Mouse (Mus musculus): ENCODE measurements at regions not wholly inside any gene's neighbourhood (a gene's known extent, or its start where the extent isn't known, plus 50 kb on each side); places are given as distances from the start of the nearest gene placed in this dataset.
A peak's percentile ranks its signal among the peaks of the same experiment; 100 is the strongest.

DNA sequence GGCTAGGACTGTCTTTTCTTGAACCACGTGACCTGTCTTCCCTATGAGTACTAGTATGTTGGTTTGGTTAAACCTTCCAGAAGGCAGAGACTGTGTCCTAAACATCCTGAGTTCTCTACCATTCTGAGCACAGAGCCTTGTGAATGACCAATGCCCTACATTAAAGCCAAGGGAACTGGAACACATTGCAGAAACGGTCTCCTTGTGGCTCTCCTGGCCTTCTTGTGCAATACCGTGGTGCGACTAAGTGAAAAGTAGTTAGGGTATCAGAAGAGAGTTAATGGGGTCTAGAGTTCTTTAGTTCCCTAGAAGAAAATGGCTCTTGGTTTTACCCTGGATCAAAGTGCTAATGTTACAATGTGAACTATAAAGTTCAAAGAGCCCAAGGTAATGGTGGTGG is 101.8 kb upstream of the 1700016C15Rik start:
- H3K9ac ChIP-seq: no peak overlapping the region
- no peaks in the 10 kb centered on the region for H3K9me3 ChIP-seq
- ATAC-seq (ENCODE audit: low FRiP score, low read depth): no peak
- no peaks in the 10 kb centered on the region for H3K27me3 ChIP-seq
- no peak overlapping the region for H3K4me2 ChIP-seq
- no peak overlapping the region for H3K27ac ChIP-seq (replicated peaks)
- H3K4me3 ChIP-seq: no peak overlapping the region
- WGBS: 96% methylated on average over 4 of the region's 4 CpGs
- peaks cover 4% of the 10 kb centered on the region; the same call in 1 of the 2 replicates for H3K4me1 ChIP-seq (replicated peaks)
- no peaks in the 10 kb centered on the region for H3K36me3 ChIP-seq

DNA sequence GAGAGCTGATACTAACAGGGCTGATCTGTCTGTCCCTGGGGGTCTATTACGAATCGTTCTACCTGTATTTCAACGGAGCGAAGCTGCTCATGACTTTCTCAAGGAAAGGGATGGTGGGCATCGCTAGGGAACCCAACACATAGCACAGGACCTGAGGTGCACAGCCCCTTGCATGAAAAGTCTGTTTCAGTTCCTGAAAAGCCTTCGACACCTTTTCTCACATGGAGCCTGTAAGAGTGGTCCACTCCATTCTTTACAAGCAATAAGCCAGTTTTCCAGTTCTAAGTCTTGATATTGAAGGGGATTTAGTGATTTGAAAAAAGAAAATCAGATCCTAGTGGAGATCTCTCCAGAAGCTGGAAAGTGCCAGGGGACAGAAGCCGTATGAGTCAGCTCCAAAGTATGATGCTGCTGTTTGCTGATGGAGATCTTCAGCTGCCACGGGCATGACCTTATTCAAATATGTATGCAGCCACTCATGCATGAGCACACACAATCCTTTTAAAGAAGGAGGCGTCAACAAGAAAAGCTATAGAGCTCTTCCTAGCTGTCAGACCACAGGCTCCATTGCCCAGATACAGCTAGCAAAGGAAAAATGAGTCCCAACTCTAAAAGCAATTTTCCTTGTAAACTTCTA is 95.5 kb upstream of the 1700016C15Rik start:
- Histone ChIP-seq H3K9me3 (no peaks in the 10 kb centered on the region), H3K27ac (replicated peaks) (no peak overlapping the region), H3K4me2 (no peak overlapping the region), H3K4me3 (no peak overlapping the region), H3K36me3 (no peaks in the 10 kb centered on the region), H3K4me1 (replicated peaks) (no peaks in the 10 kb centered on the region), H3K27me3 (no peaks in the 10 kb centered on the region), H3K9ac (no peak overlapping the region)
- WGBS: 75% methylated on average over 9 of the region's 9 CpGs
- no peak for ATAC-seq (ENCODE audit: low FRiP score, low read depth)

DNA sequence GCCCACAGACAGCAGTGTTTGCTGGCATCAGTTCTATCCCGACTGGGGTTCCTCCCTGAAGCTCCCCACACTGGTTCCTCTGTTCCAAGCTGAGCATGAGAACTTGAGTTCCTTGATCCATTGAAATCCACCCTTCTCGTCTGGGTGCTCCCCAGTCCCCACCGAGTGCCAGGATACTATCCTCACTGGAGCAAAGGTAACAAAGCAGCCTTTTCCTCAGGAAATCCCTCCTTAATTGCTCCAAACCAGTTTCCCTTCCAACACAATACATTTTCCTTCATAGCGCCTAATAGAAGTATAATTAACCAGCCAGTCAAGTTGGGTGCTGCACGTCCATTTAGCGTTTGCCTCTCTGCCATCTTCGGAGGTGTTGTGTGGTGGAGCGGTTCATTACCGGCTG is 92.6 kb upstream of the 1700016C15Rik start:
- no peak overlapping the region for H3K4me3 ChIP-seq
- 82% methylated on average over 9 of the region's 9 CpGs for WGBS
- no peak overlapping the region for H3K4me2 ChIP-seq
- H3K9me3 ChIP-seq: no peaks in the 10 kb centered on the region
- no peaks in the 10 kb centered on the region for H3K27me3 ChIP-seq
- H3K27ac ChIP-seq (replicated peaks): no peak overlapping the region
- no peak for ATAC-seq (ENCODE audit: low FRiP score, low read depth)
- H3K36me3 ChIP-seq: no peaks in the 10 kb centered on the region
- H3K9ac ChIP-seq: no peak overlapping the region
- peaks cover 16% of the 10 kb centered on the region for H3K4me1 ChIP-seq (replicated peaks)

DNA sequence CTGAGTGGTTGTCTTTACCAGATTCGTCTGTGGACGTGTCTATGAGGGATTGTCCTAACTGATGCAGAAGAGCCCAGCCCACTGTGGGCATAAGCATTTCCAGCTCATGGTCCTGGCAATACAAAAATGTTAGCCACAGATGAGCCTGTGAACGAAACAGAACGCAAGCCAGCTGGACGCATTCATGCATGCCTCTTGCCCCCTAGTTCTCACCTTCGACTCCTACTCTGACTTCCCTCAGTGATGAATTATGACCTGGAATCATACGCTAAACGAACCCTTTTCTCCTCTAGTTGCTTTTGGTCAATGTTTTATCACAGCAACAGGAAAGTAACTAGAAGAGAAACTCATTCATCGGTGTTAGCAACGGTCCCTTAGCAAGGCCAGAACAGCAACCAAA is 91.2 kb upstream of the 1700016C15Rik start:
- WGBS: 86% methylated on average over 10 of the region's 10 CpGs
- Histone ChIP-seq H3K27ac (replicated peaks) (no peak overlapping the region), H3K36me3 (no peaks in the 10 kb centered on the region), H3K4me2 (no peak overlapping the region), H3K4me1 (replicated peaks) (peaks cover 16% of the 10 kb centered on the region), H3K9me3 (no peaks in the 10 kb centered on the region), H3K27me3 (no peaks in the 10 kb centered on the region), H3K4me3 (no peak overlapping the region), H3K9ac (no peak overlapping the region)
- ATAC-seq (ENCODE audit: low FRiP score, low read depth): no peak

DNA sequence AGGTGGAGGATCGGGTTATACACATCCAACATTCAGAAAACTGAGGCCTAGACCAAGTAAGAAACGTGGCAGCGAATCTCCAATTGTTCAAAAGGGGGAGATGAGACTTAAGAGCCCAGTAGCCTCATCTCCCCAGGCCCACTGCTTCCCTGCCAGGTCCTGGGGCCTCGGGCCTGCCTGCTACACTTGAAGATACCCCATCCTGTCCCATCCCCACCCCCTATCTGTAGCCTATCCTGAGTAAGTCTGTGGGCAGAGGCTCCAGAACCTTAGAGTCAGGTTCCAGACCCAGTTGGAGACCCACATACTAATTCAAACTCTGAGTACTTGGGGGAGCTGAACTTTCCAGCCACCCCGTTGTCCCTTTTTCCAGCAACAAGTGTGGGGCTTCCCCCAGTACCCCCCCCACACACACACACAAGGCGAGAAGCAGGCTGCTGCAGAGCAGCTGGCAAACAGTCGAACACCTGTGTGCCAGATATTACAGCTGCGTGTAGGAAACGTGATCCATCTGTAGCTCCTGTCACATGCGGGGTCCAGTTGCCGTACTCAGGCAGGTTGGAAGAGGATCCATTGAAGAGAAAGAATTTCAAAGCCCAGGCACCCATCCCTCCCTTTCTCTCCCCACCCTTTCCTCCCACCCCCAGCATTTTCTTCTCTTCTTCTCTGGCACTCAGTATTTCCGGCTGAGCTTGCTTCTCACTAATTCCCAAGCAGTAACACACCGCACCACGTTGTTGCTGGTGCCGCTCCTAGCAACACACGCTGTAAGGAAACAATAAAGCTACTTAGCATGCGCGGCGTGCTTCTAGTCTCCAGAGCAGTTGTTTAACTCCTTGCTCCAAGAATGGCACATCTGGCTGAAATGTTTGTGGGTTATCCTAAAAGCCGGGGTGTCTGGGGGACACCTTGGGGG is 89.4 kb upstream of the 1700016C15Rik start:
- Histone ChIP-seq H3K27me3 (no peaks in the 10 kb centered on the region), H3K4me2 (peak overlapping the region; percentile 60), H3K4me3 (peak overlapping the region; percentile 29), H3K4me1 (replicated peaks) (peaks cover 16% of the 10 kb centered on the region), H3K9me3 (no peaks in the 10 kb centered on the region), H3K9ac (0 out of 2 replicates have a peak overlapping the region, but pooled peaks have one; percentile 19), H3K27ac (replicated peaks) (peak overlapping the region; percentile 55), H3K36me3 (no peaks in the 10 kb centered on the region)
- WGBS: 14% methylated on average over 20 of the region's 20 CpGs
- peak; percentile 82 for ATAC-seq (ENCODE audit: low FRiP score, low read depth)

DNA sequence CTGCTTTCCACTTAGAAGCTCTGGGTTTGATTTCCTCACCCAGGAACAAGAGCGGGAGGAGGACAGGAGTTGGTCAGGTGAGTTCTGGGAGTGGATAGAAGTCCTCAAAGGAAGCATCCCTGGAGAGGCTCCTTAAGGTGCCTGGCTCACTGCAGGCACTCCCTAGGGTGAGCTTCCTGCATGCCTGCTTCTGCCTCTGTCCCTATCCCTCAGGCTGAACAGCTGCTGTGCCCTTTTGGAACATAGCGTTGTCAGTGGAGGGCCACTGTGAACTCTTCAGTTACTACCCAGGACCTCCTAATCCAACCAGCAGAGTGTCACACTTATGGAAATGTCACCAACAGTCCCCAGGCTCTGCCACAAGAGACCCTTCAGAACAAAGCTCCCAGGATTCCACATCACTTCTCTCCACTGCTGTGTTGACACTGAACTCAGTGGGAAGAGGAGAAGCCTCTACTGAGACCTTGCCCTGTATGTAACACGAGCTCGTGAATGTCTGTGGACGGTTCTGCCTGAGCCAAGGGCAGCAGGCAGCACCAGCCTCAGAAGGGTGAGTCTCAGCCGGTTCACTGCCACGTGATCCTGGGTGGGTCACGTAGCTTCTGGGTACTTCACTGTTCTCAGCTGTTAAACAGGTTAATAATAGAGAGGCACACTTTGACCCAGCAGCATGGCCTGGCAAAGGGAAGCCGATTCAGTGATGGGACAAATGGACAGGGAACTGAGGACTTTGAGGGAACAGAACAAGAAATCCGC is 86.7 kb upstream of the 1700016C15Rik start:
- H3K36me3 ChIP-seq: no peaks in the 10 kb centered on the region
- no peak overlapping the region for H3K4me2 ChIP-seq
- WGBS: 73% methylated on average over 10 of the region's 10 CpGs
- H3K27ac ChIP-seq (replicated peaks): no peak overlapping the region; the same call in 1 of the 2 replicates
- H3K9me3 ChIP-seq: no peaks in the 10 kb centered on the region
- H3K9ac ChIP-seq: no peak overlapping the region
- H3K4me1 ChIP-seq (replicated peaks): peaks cover 16% of the 10 kb centered on the region
- no peaks in the 10 kb centered on the region for H3K27me3 ChIP-seq
- no peak overlapping the region for H3K4me3 ChIP-seq
- no peak for ATAC-seq (ENCODE audit: low FRiP score, low read depth)

DNA sequence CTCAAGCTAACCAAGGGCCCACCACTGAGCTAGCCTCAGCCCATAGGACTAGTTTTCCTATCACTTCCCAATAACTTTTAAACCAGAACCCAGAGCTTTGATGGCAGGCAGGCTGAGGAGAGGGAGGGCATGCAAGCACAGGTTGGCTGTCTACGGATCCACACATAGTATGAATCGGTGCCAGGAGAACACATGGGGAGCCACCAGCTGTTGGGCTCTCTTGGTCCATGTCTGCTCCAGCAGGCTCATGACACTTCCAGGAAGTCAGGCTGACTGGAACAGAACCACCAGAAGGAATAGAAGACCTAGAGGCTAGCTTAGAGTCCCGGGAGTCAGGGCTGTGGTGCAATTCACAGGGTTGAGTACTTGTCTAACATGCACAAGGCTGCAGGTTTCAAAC is 86.0 kb upstream of the 1700016C15Rik start:
- 80% methylated on average over 3 of the region's 3 CpGs for WGBS
- Histone ChIP-seq H3K27me3 (no peaks in the 10 kb centered on the region), H3K9me3 (no peaks in the 10 kb centered on the region), H3K27ac (replicated peaks) (no peak overlapping the region), H3K4me1 (replicated peaks) (peaks cover 16% of the 10 kb centered on the region), H3K9ac (no peak overlapping the region), H3K4me3 (no peak overlapping the region), H3K4me2 (no peak overlapping the region), H3K36me3 (no peaks in the 10 kb centered on the region)
- ATAC-seq (ENCODE audit: low FRiP score, low read depth): no peak

DNA sequence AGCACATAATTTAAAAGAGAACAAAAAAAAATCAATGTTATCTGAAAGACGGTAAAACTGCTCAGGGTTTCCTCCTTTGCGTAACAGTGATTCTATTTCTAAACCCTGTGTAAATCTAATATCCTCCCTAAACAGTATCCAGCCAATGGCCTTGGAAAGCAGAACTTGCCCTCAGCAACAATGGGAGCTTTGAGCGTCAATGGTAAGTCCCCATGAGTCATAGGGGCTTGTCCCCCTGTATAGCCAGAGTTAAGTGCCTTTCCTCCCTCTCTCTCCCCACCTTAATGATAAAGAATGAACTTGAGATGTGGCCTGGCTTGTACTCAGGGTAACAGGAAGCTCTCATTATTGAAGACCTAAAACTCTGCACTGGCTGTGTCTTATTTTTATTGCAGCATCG is 85.4 kb upstream of the 1700016C15Rik start:
- no peak for ATAC-seq (ENCODE audit: low FRiP score, low read depth)
- no peak overlapping the region for H3K27ac ChIP-seq (replicated peaks)
- no peaks in the 10 kb centered on the region for H3K9me3 ChIP-seq
- 89% methylated on average over 4 of the region's 4 CpGs for WGBS
- H3K27me3 ChIP-seq: no peaks in the 10 kb centered on the region
- H3K4me1 ChIP-seq (replicated peaks): peaks cover 16% of the 10 kb centered on the region
- no peak overlapping the region for H3K9ac ChIP-seq
- H3K4me2 ChIP-seq: no peak overlapping the region
- no peak overlapping the region for H3K4me3 ChIP-seq
- H3K36me3 ChIP-seq: no peaks in the 10 kb centered on the region

DNA sequence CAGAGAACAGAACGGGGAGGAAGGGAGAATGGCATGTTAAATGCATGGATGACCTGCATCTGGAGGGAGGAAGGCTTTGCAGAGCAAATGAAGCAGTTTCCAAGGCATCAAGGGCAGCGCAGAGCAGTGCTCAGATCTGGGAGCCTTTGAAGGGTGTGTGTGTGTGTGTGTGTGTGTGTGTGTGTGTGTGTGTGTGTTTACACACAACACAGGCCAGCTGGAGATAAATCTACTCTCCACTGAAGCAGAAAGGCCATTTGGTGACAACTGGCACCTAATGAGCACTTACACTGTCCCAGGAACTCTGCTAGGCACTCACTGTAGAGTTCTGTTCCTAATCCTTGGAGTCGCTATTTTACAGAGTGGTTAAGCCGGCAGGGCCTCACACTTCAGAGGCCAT is 84.3 kb upstream of the 1700016C15Rik start:
- Histone ChIP-seq H3K36me3 (no peaks in the 10 kb centered on the region), H3K9ac (no peak overlapping the region), H3K27ac (replicated peaks) (no peak overlapping the region), H3K4me2 (no peak overlapping the region), H3K27me3 (no peaks in the 10 kb centered on the region), H3K9me3 (no peaks in the 10 kb centered on the region), H3K4me3 (no peak overlapping the region), H3K4me1 (replicated peaks) (peaks cover 9% of the 10 kb centered on the region)
- ATAC-seq (ENCODE audit: low FRiP score, low read depth): no peak
- WGBS: 54% methylated on average over 4 of the region's 4 CpGs

DNA sequence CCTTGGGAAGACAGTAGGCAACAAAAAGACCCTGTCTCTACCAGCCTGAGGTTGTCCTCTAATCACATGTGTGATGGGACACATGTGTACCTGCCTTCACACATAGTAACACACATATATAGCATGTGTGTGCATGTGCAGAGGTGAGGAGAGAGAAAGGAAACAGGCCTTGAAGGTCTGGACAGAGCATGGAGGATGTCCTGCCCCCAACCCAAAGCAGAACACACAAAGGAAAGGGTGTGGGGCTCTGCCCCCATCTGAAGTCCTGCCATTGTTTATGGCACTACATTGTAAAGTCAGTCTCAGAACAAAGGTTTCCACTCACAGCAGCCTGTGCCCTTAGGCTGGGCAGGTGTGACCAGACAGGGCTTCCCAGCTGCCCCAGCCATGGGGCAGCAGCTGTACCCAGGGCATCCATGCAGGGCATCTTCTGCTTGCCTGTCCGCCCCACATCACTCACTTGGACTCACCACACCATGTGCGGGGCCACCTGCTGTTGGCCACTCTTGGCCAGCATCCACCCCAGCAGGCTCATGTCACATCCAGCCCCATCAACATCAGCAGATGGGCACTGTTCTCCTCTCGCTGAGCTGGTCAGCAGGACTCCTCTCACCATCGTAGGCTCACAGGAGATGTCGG is 83.6 kb upstream of the 1700016C15Rik start:
- no peaks in the 10 kb centered on the region for H3K36me3 ChIP-seq
- peak; percentile 75 for ATAC-seq (ENCODE audit: low FRiP score, low read depth)
- 53% methylated on average over 5 of the region's 5 CpGs for WGBS
- H3K27ac ChIP-seq (replicated peaks): peak overlapping the region; percentile 38; the same call in 1 of the 2 replicates
- peaks cover 2% of the 10 kb centered on the region for H3K4me1 ChIP-seq (replicated peaks)
- no peak overlapping the region for H3K4me2 ChIP-seq
- H3K9ac ChIP-seq: no peak overlapping the region
- no peak overlapping the region for H3K4me3 ChIP-seq
- H3K9me3 ChIP-seq: no peaks in the 10 kb centered on the region
- no peaks in the 10 kb centered on the region for H3K27me3 ChIP-seq

DNA sequence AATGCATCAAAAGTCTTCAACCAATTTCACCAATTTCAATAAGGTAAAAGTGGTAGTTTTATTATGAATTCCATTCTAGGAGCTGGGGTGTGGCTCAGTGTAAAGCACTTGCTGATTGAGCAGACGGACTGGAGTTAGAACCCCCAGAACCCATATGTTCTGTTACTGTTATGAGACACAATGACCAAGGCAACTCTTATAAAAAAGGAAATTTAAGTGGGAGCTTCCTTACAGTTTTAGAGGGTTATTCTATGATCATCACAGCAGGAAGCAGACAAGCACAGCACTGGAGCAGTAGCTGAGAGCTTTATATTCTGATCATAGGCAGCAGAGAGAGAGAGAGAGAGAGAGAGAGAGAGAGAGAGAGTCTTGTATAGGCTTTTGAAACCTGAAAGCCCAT is 81.7 kb upstream of the 1700016C15Rik start:
- Histone ChIP-seq H3K27ac (replicated peaks) (no peak overlapping the region), H3K4me1 (replicated peaks) (no peaks in the 10 kb centered on the region), H3K9ac (no peak overlapping the region), H3K27me3 (no peaks in the 10 kb centered on the region), H3K4me2 (no peak overlapping the region), H3K4me3 (no peak overlapping the region), H3K36me3 (no peaks in the 10 kb centered on the region), H3K9me3 (no peaks in the 10 kb centered on the region)
- ATAC-seq (ENCODE audit: low FRiP score, low read depth): no peak
- 96% methylated on average over 1 of the region's 1 CpGs for WGBS

Measured in hindbrain, embryonic 15.5 days (tissue).